Mouse (Mus musculus) large intestine, adult 2 months (tissue): ENCODE results near the gene Nfil3. TPM values are rescaled to one million over a fixed set of nuclear protein-coding genes. Genes with fewer than 3 reads are reported as not detected.

Experiments used
- DNase-seq: peaks from one replicate; pipeline ENCODE4 v3.0.0-alpha.2; 2012; ENCODE audit warnings: low read depth, low spot score
- WGBS: fragments of 180-500 bp; shearing (Covaris S2); methylation state at CpG from one replicate; pipeline ENCODE4 v1.1.7; 2018; 5-methylcytosine and 5-hydroxymethylcytosine counted together
- polyA plus RNA-seq: library from polyadenylated mRNA; depleted of rRNA; stranded (reverse); fragments of >200 nt; gene quantifications from 2 replicates; pipeline ENCODE4 v1.2.3, GENCODE M21; 2012; rRNA removed

The Nfil3 gene
- polyA plus RNA-seq, 1 experiment = 15.7 TPM

- 88% methylated on average over 4 of the region's 4 CpGs for WGBS
- no peak for DNase-seq
Measured at GRCm38 (mm10) chr13:52947545-52947944, 33.3 kb downstream of the Nfil3 start.

- DNase-seq = no peak
- 79% methylated on average over 9 of the region's 9 CpGs for WGBS
Measured at GRCm38 (mm10) chr13:52945769-52946168, 35.1 kb downstream of the Nfil3 start.

- no peak for DNase-seq
- WGBS = 26% methylated on average over 4 of the region's 4 CpGs
Measured at GRCm38 (mm10) chr13:52944116-52944515, 36.8 kb downstream of the Nfil3 start.

GRCm38 (mm10) chr13:52942876-52943388 lies 37.9 kb downstream of the Nfil3 start:
- DNase-seq = no peak

GRCm38 (mm10) chr13:52940956-52941355 lies 39.9 kb downstream of the Nfil3 start:
- WGBS = 66% methylated on average over 7 of the region's 7 CpGs
- DNase-seq = no peak

More at GRCm38 (mm10) chr13:52942876-52943388, 37.9 kb downstream of the Nfil3 start:
- WGBS = 100% methylated on average over 1 of the region's 1 CpGs

- DNase-seq = no peak
- 56% methylated on average over 10 of the region's 10 CpGs for WGBS
Measured at GRCm38 (mm10) chr13:52930582-52930981, 50.3 kb downstream of the Nfil3 start.

- WGBS = under 1% methylated on average over 63 of the region's 63 CpGs
- peak; percentile 64 for DNase-seq
Measured at GRCm38 (mm10) chr13:52929209-52930171, 51.4 kb downstream of the Nfil3 start, which contains the start of gene Auh. Auh (minus strand) TSS chr13:52929681.

GRCm38 (mm10) chr13:52928392-52928791 lies 52.5 kb downstream of the Nfil3 start:
- DNase-seq = no peak
- WGBS = 44% methylated on average over 9 of the region's 9 CpGs

- DNase-seq = no peak
- 70% methylated on average over 5 of the region's 5 CpGs for WGBS
Measured at GRCm38 (mm10) chr13:52924457-52924856, 56.4 kb downstream of the Nfil3 start.

GRCm38 (mm10) chr13:52921966-52922365 lies 58.9 kb downstream of the Nfil3 start:
- DNase-seq = no peak
- 73% methylated on average over 8 of the region's 8 CpGs for WGBS

- no peak for DNase-seq
- WGBS = 82% methylated on average over 7 of the region's 7 CpGs
Measured at GRCm38 (mm10) chr13:52921065-52921825, 59.6 kb downstream of the Nfil3 start.

- WGBS = 73% methylated on average over 10 of the region's 10 CpGs
- DNase-seq = no peak
Measured at GRCm38 (mm10) chr13:52919790-52920352, 61.0 kb downstream of the Nfil3 start.

GRCm38 (mm10) chr13:52918333-52918732 lies 62.5 kb downstream of the Nfil3 start:
- no peak for DNase-seq
- WGBS = 95% methylated on average over 5 of the region's 5 CpGs

Other genes with a start within 250 kb of the Nfil3 start
- 15.2 and 18.1 TPM in 2 replicates for gene Auh, start 51.4 kb downstream of the Nfil3 start, polyA plus RNA-seq